Mouse (Mus musculus): ENCODE measurements around the gene Kctd17. TPM values are rescaled to one million over a fixed set of nuclear protein-coding genes. Genes with fewer than 3 reads are reported as not detected.

The Kctd17 gene
- polyA plus RNA-seq, 1 experiment = not detected

DNA sequence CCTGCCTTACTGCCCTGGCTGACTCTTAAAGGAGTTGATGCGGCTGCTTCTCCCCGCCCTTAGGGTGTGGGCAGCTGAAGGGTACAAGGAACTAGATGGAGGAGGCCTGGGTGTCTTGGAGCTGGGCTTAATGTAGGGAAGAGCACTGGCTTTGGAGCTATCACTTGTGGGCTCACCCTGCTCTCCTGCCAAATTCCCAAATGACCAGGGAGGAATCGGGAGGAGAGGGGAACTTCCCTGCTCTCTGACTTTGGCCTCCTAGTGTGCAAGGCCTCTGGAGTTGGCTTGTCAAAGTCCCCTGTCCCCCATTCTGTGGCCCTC, 735 bp downstream of the Kctd17 start:
- WGBS = 2% methylated on average over 3 of the region's 3 CpGs

DNA sequence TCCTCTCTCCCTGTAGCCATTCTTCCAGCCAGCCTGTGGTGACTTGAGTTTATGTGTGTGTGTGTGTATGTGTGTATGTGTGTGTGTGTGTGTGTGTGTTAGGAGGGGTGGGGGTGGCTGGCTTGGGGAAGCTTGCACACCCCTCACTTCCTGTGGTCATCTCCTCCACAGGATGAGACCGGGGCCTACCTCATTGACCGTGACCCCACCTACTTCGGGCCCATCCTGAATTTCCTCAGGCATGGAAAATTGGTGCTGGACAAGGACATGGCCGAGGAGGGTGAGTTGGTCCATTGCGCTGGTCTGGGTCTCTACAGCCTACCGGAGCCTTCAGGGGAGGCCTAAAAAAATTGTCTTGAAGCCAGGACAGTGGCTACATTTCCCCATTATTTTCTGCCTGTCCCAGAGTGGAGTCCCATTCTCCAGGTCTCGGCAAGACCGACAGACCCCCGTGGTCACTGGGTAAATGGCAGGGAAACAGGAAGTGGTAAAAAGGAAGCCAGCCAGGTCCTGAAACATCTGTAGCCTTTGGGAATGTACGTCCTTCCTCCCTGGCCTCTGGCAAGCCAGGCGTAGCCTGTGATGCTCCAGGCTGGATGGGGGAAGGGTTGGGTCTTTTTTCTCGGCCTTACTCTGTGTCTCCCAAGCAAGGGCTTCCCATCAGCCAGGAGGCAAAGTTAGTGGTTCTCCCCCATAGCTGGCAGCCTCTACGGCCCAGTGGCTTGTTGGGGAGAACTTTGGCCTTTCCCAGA, 1.7 kb downstream of the Kctd17 start:
- WGBS = 80% methylated on average over 13 of the region's 13 CpGs
- TF ChIP-seq CTCF (IDR thresholded peaks at IDR 0.05; ENCODE audit: insufficient read depth, low read depth, low read length) (no peak), POLR2A (IDR thresholded peaks at IDR 0.05; ENCODE audit: insufficient read depth, low read depth, low read length) (no peak)
- Histone ChIP-seq H3K4me3 (ENCODE audit: insufficient read depth, low read depth, low read length) (peak overlapping the region; percentile 88), H3K27ac (ENCODE audit: insufficient read depth, low read depth, low read length) (no peak overlapping the region), H3K4me1 (ENCODE audit: control insufficient read depth, insufficient read depth, low read length) (peaks cover 28% of the 10 kb centered on the region)

More for the DNA sequence above, 735 bp downstream of the Kctd17 start:
- Histone ChIP-seq H3K4me1 (ENCODE audit: control insufficient read depth, insufficient read depth, low read length) (peaks cover 27% of the 10 kb centered on the region), H3K27ac (ENCODE audit: insufficient read depth, low read depth, low read length) (peak overlapping the region; percentile 48), H3K4me3 (ENCODE audit: insufficient read depth, low read depth, low read length) (peak overlapping the region; percentile 88)
- TF ChIP-seq CTCF (IDR thresholded peaks at IDR 0.05; ENCODE audit: insufficient read depth, low read depth, low read length) = no peak
- TF ChIP-seq POLR2A (IDR thresholded peaks at IDR 0.05; ENCODE audit: insufficient read depth, low read depth, low read length) = no peak

DNA sequence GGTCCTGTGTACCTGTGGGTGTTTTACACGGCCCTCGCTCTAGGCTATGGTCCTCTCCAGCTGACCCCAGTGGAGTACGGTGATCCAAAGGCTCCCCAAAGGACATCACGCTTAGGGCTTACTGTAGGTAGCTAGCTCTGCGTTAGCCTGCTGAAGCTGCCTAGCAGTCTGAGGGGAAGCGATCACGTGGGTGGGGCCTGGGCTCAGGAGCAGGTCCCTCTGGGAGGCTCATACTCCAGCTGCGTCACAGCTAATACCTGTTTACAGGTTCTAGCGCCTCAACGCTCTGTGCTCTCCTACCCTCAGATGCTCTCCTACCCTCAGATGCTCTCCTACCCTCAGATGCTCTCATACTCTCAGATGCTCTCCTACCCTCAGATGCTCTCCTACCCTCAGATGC, 2.5 kb downstream of the Kctd17 start:
- peaks cover 37% of the 10 kb centered on the region for H3K4me1 ChIP-seq (ENCODE audit: control insufficient read depth, insufficient read depth, low read length)

DNA sequence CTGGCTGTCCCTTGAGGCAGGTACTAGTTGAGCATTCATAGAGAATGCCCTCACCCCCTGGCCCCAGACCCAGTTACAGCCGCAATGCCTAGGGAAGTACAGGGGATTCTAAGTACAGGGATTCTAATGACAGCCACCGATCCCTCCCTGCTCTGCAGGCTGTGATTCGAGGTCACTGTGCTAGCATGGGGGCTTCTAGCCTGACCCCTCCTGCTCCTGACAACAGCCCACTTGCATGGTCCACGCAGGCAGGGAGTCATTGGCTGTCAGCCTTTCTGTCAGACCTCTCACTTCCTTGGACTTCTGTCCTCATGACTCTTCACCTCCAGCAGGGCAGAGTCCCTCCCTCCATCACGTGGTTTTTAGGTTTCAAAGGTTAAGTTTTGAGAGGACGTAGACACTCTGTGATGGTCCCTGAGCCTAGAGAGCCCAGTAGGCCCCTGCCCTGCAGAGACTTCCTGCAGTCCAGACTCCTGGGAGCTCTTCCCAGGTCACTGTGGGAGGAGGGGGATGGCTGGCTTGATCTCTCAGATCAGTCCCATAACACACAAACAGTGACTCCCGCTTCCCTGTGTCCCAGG, 3.3 kb downstream of the Kctd17 start:
- Histone ChIP-seq H3K4me1 (ENCODE audit: control insufficient read depth, insufficient read depth, low read length) (peaks cover 44% of the 10 kb centered on the region), H3K4me3 (ENCODE audit: insufficient read depth, low read depth, low read length) (no peak overlapping the region), H3K27ac (ENCODE audit: insufficient read depth, low read depth, low read length) (no peak overlapping the region)
- 85% methylated on average over 7 of the region's 7 CpGs for WGBS
- TF ChIP-seq POLR2A (IDR thresholded peaks at IDR 0.05; ENCODE audit: insufficient read depth, low read depth, low read length) (no peak), CTCF (IDR thresholded peaks at IDR 0.05; ENCODE audit: insufficient read depth, low read depth, low read length) (no peak)

More for the DNA sequence above, 2.5 kb downstream of the Kctd17 start:
- TF ChIP-seq CTCF (IDR thresholded peaks at IDR 0.05; ENCODE audit: insufficient read depth, low read depth, low read length) = no peak
- TF ChIP-seq POLR2A (IDR thresholded peaks at IDR 0.05; ENCODE audit: insufficient read depth, low read depth, low read length) = no peak
- Histone ChIP-seq H3K4me3 (ENCODE audit: insufficient read depth, low read depth, low read length) (no peak overlapping the region), H3K27ac (ENCODE audit: insufficient read depth, low read depth, low read length) (no peak overlapping the region)
- 84% methylated on average over 10 of the region's 10 CpGs for WGBS

DNA sequence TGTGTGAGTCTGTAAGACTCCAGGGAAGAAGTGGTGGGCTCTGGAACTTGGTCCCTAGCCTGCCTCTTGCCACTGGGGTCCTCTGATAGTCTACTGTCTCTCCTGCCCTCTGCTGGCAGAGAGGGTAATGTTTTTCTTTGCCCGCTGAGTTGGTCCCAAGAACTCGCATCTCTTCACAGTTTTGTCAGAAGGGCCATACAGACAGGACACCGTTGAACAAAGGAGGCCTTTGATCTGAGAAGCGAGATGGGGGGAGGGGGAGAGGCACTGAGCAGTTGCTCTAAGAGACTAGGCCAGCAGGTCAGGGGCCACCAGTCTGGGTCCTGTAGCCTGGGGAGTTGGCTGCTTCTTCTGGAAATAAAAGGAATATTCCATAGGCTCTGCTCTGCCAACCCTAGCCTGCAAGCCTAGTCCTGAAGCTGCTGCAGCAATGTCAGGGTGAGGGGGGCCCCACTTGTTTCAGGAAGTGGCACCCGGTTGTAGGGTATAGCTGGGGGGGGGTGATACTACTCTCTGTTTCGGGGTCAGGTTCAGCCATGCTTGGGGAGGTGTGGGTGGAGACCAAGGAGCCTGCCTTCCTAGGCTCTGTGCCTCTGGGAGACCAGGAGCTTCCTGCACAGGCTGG, 6.6 kb downstream of the Kctd17 start:
- peaks cover 67% of the 10 kb centered on the region for H3K4me1 ChIP-seq (ENCODE audit: control insufficient read depth, insufficient read depth, low read length)
- TF ChIP-seq POLR2A (IDR thresholded peaks at IDR 0.05; ENCODE audit: insufficient read depth, low read depth, low read length) (no peak), CTCF (IDR thresholded peaks at IDR 0.05; ENCODE audit: insufficient read depth, low read depth, low read length) (no peak)
- no peak overlapping the region for H3K4me3 ChIP-seq (ENCODE audit: insufficient read depth, low read depth, low read length)
- H3K27ac ChIP-seq (ENCODE audit: insufficient read depth, low read depth, low read length) = no peak overlapping the region
- WGBS = 32% methylated on average over 6 of the region's 6 CpGs

DNA sequence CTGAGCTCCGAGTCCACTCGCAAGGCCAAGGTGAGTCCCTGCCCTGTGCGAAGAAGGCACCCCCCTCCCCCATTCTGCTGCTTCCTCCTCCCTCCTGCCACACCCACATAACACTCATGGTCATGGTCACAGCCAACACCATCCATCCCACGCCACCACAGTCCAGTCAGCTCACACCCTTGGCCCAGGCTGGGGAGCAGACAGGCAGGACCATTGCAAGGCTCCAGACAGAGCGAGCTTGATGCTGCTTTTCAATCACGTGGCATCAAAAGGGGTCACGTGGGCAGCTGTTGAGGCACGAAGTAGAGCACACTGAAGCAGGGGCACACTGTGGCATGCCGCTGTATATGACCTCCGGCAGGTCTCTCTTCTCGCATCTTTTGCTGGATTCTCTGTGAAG, 7.3 kb downstream of the Kctd17 start:
- 86% methylated on average over 11 of the region's 11 CpGs for WGBS

DNA sequence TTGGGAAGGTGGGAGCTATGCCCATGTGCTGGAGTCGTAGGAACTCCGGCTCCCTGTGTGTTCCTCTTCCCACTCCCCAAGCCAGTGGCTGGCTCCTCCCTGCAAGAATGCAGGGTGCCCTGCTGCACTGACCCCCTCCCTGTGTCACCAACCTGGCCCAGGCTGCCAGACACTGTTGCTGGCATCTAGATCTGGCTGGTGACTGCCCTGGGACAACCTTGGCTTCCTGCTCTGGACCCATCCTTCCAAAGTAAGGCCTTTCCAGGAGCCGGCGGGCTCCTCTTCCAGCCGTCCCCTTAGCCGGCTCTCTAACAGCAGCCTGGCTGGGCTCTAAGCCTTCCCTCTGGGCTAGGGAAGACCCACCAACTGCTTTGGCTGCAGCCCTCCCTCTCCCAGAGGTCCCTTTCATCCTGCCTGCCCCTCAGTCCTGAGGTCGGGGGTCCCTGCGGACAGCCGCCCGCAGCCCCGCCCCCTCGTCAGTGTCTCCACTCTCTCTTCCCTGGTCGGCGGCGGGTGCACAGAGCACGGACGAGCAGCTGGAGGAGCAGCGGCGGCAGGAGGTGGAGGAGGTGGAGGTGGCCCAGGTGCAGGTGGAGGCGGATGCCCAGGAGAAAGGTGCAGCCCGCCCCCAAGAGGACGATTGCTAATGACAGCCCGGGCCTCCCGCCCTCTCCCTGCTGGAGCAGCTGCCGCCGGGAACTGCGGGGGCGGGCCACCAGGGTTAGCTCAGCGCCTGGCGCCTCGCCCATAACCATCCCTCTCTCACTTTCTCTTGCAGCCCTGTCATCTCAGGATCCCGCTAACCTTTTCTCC, 8.2 kb downstream of the Kctd17 start:
- peak overlapping the region; percentile 93 for H3K27ac ChIP-seq (ENCODE audit: insufficient read depth, low read depth, low read length)

More for the DNA sequence above, 7.3 kb downstream of the Kctd17 start:
- H3K4me1 ChIP-seq (ENCODE audit: control insufficient read depth, insufficient read depth, low read length) = peaks cover 66% of the 10 kb centered on the region
- peak overlapping the region; percentile 7; the same call in 1 of the 2 replicates for H3K27ac ChIP-seq (ENCODE audit: insufficient read depth, low read depth, low read length)
- TF ChIP-seq CTCF (IDR thresholded peaks at IDR 0.05; ENCODE audit: insufficient read depth, low read depth, low read length) (no peak), POLR2A (IDR thresholded peaks at IDR 0.05; ENCODE audit: insufficient read depth, low read depth, low read length) (no peak)
- H3K4me3 ChIP-seq (ENCODE audit: insufficient read depth, low read depth, low read length) = no peak overlapping the region

DNA sequence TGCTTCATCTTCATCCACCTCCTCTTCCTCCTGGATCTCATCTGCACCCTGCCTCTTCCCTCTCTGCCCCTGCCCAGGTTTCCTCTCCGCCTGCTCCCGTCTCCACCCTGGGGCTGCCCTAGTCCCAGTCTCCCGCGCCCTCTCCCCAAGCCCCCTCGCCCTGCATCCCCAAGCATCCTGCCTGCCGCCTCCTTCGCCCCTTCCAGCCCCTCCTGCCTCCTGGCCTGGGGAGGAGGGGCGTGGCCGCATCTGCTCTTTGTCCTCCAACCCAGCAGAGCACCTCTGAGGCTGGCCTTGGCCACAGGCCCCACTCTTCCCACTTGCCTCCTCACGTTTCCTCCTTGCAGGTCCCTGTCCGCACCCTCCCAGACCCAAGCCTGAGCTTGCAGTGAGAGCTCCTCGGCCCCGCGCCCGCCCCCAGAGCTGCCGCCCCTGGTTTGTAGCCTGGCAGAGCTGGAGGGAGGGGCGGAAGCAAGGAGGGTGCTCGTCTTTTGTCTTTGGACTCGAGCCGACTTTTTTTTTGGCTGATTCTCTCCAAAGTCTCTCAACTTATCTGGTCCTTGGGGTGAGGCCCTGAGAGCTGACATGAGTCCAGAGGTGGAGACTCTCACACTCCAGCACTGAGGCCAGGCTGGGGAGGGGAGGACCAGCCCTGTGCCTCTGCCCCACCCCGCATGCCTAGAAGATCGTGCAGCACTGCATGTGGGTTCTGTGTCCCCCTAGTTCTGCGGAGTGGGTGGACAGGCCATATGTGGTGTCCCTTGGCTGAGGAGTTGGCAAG, 9.1 kb downstream of the Kctd17 start:
- TF ChIP-seq POLR2A (IDR thresholded peaks at IDR 0.05; ENCODE audit: insufficient read depth, low read depth, low read length) (0 out of 2 replicates have a peak, but pooled peaks have one; percentile 5), CTCF (IDR thresholded peaks at IDR 0.05; ENCODE audit: insufficient read depth, low read depth, low read length) (no peak)
- peak overlapping the region; percentile 93 for H3K27ac ChIP-seq (ENCODE audit: insufficient read depth, low read depth, low read length)
- H3K4me1 ChIP-seq (ENCODE audit: control insufficient read depth, insufficient read depth, low read length) = peaks cover 69% of the 10 kb centered on the region
- WGBS = 19% methylated on average over 23 of the region's 23 CpGs
- peak overlapping the region; percentile 0; the same call in 1 of the 2 replicates for H3K4me3 ChIP-seq (ENCODE audit: insufficient read depth, low read depth, low read length)

More for the DNA sequence above, 8.2 kb downstream of the Kctd17 start:
- TF ChIP-seq POLR2A (IDR thresholded peaks at IDR 0.05; ENCODE audit: insufficient read depth, low read depth, low read length) (0 out of 2 replicates have a peak, but pooled peaks have one; percentile 17), CTCF (IDR thresholded peaks at IDR 0.05; ENCODE audit: insufficient read depth, low read depth, low read length) (no peak)
- WGBS = 9% methylated on average over 31 of the region's 32 CpGs
- Histone ChIP-seq H3K4me3 (ENCODE audit: insufficient read depth, low read depth, low read length) (peak overlapping the region; percentile 23), H3K4me1 (ENCODE audit: control insufficient read depth, insufficient read depth, low read length) (peaks cover 70% of the 10 kb centered on the region)

All from olfactory bulb, adult 2 months (tissue).